Mouse (Mus musculus): ENCODE measurements at regions not wholly inside any gene's neighbourhood (a gene's known extent, or its start where the extent isn't known, plus 50 kb on each side); places are given as distances from the start of the nearest gene placed in this dataset.

GRCm38 (mm10) chr2:172793991-172794390 lies 146.1 kb downstream of the Bmp7 start:
- no peak for TF ChIP-seq CTCF (IDR thresholded peaks at IDR 0.05)
- H3K4me2 ChIP-seq (ENCODE audit: low read depth, low read length, poor library complexity, severe bottlenecking): no peak overlapping the region
- H3K27me3 ChIP-seq (ENCODE audit: insufficient read depth, low read length): peaks cover 9% of the 10 kb centered on the region; the same call in 1 of the 2 replicates
- no peak overlapping the region for H3K27ac ChIP-seq (ENCODE audit: low read depth, low read length)
- no peaks in the 10 kb centered on the region for H3K9me3 ChIP-seq (ENCODE audit: low read length)
- no peaks in the 10 kb centered on the region for H3K36me3 ChIP-seq (ENCODE audit: insufficient read depth, low read length)
- no peak for DNase-seq (ENCODE audit: low spot score)
- H3K4me3 ChIP-seq (ENCODE audit: low read depth, low read length): no peak overlapping the region
- no peak overlapping the region for H3K9ac ChIP-seq (replicated peaks; ENCODE audit: low read length, poor library complexity, severe bottlenecking)
- H3K4me1 ChIP-seq (ENCODE audit: insufficient read depth, low read length): no peaks in the 10 kb centered on the region
- no peak for ATAC-seq (ENCODE audit: low FRiP score)
- WGBS: 78% methylated on average over 8 of the region's 8 CpGs

- DNase-seq (ENCODE audit: low spot score): no peak
- Histone ChIP-seq H3K36me3 (ENCODE audit: insufficient read depth, low read length) (no peaks in the 10 kb centered on the region), H3K4me1 (ENCODE audit: insufficient read depth, low read length) (no peaks in the 10 kb centered on the region), H3K9me3 (ENCODE audit: low read length) (no peaks in the 10 kb centered on the region), H3K27me3 (ENCODE audit: insufficient read depth, low read length) (peaks cover 3% of the 10 kb centered on the region; the same call in 1 of the 2 replicates), H3K4me2 (ENCODE audit: low read depth, low read length, poor library complexity, severe bottlenecking) (no peak overlapping the region), H3K4me3 (ENCODE audit: low read depth, low read length) (no peak overlapping the region), H3K9ac (replicated peaks; ENCODE audit: low read length, poor library complexity, severe bottlenecking) (no peak overlapping the region), H3K27ac (ENCODE audit: low read depth, low read length) (no peak overlapping the region)
- 80% methylated on average over 10 of the region's 10 CpGs for WGBS
- TF ChIP-seq CTCF (IDR thresholded peaks at IDR 0.05): no peak
- no peak for ATAC-seq (ENCODE audit: low FRiP score)
These were observed 145.3 kb downstream of the Bmp7 start for GRCm38 (mm10) chr2:172794771-172795170.

DNA sequence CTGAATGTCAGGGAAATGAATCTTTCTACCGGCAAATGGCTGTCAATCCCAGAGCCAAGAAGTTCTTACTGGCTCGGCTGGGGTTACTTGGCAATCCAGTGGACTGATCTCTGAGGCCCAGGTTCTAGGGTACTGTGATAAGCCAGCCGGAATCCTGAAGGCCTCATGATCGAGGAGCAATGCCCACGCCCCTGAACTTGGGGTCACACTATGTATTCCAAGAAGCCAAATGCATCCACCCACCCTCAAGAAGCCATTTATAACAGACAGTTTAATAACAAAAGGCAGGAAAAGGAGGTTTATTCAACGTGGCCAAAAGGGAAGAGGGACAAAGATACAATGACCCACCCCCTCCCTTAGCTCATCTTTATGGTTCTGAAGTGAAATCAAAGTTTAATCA lies 144.0 kb downstream of the Bmp7 start:
- no peak overlapping the region for H3K27ac ChIP-seq (ENCODE audit: low read depth, low read length)
- 75% methylated on average over 6 of the region's 6 CpGs for WGBS
- H3K9ac ChIP-seq (replicated peaks; ENCODE audit: low read length, poor library complexity, severe bottlenecking): no peak overlapping the region
- H3K4me3 ChIP-seq (ENCODE audit: low read depth, low read length): no peak overlapping the region
- DNase-seq (ENCODE audit: low spot score): no peak
- no peaks in the 10 kb centered on the region for H3K9me3 ChIP-seq (ENCODE audit: low read length)
- no peak overlapping the region for H3K4me2 ChIP-seq (ENCODE audit: low read depth, low read length, poor library complexity, severe bottlenecking)
- no peak for ATAC-seq (ENCODE audit: low FRiP score)
- no peak for TF ChIP-seq CTCF (IDR thresholded peaks at IDR 0.05)
- no peaks in the 10 kb centered on the region for H3K4me1 ChIP-seq (ENCODE audit: insufficient read depth, low read length)
- no peaks in the 10 kb centered on the region for H3K36me3 ChIP-seq (ENCODE audit: insufficient read depth, low read length)
- H3K27me3 ChIP-seq (ENCODE audit: insufficient read depth, low read length): 0 out of 2 replicates have a peak, but pooled peaks cover 5% of the 10 kb centered on the region

DNA sequence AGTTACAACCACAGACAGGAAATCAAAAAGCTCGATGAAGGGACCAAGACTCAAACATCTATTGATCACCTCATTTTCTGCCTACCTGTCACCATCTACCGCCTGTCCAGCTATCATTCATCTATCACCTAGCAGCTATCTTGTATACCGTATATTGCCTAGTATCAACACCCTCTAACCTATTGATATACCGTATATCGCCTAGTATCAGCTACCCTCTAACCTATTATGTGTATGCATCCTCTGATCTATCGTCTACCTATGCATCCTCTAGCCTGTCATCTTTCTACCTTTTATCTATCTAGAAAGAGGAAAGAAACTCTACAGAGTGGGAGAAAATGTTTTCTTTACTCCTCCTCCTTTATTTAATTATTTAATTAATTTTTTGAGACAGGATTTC lies 143.2 kb downstream of the Bmp7 start:
- no peaks in the 10 kb centered on the region for H3K36me3 ChIP-seq (ENCODE audit: insufficient read depth, low read length)
- no peak for TF ChIP-seq CTCF (IDR thresholded peaks at IDR 0.05)
- H3K4me1 ChIP-seq (ENCODE audit: insufficient read depth, low read length): no peaks in the 10 kb centered on the region
- H3K4me2 ChIP-seq (ENCODE audit: low read depth, low read length, poor library complexity, severe bottlenecking): no peak overlapping the region
- 38% methylated on average over 6 of the region's 6 CpGs for WGBS
- ATAC-seq (ENCODE audit: low FRiP score) (no peak), DNase-seq (ENCODE audit: low spot score) (no peak)
- no peak overlapping the region for H3K9ac ChIP-seq (replicated peaks; ENCODE audit: low read length, poor library complexity, severe bottlenecking)
- no peak overlapping the region for H3K4me3 ChIP-seq (ENCODE audit: low read depth, low read length)
- H3K27ac ChIP-seq (ENCODE audit: low read depth, low read length): no peak overlapping the region
- H3K9me3 ChIP-seq (ENCODE audit: low read length): no peaks in the 10 kb centered on the region
- 0 out of 2 replicates have a peak, but pooled peaks cover 5% of the 10 kb centered on the region for H3K27me3 ChIP-seq (ENCODE audit: insufficient read depth, low read length)

- ATAC-seq (ENCODE audit: low FRiP score): no peak
- TF ChIP-seq CTCF (IDR thresholded peaks at IDR 0.05): no peak
These were observed 140.2 kb downstream of the Bmp7 start for GRCm38 (mm10) chr2:172799951-172800350.

GRCm38 (mm10) chr2:172800801-172801200 lies 139.3 kb downstream of the Bmp7 start:
- no peak overlapping the region for H3K4me2 ChIP-seq (ENCODE audit: low read depth, low read length, poor library complexity, severe bottlenecking)
- H3K4me1 ChIP-seq (ENCODE audit: insufficient read depth, low read length): no peaks in the 10 kb centered on the region
- H3K36me3 ChIP-seq (ENCODE audit: insufficient read depth, low read length): no peaks in the 10 kb centered on the region
- ATAC-seq (ENCODE audit: low FRiP score) (no peak), DNase-seq (ENCODE audit: low spot score) (no peak)
- H3K27me3 ChIP-seq (ENCODE audit: insufficient read depth, low read length): 0 out of 2 replicates have a peak, but pooled peaks cover 5% of the 10 kb centered on the region
- TF ChIP-seq CTCF (IDR thresholded peaks at IDR 0.05): no peak
- no peak overlapping the region for H3K4me3 ChIP-seq (ENCODE audit: low read depth, low read length)
- H3K9me3 ChIP-seq (ENCODE audit: low read length): no peaks in the 10 kb centered on the region
- WGBS: 58% methylated on average over 9 of the region's 9 CpGs
- H3K9ac ChIP-seq (replicated peaks; ENCODE audit: low read length, poor library complexity, severe bottlenecking): no peak overlapping the region
- no peak overlapping the region for H3K27ac ChIP-seq (ENCODE audit: low read depth, low read length)

More at GRCm38 (mm10) chr2:172799951-172800350, 140.2 kb downstream of the Bmp7 start:
- Histone ChIP-seq H3K36me3 (ENCODE audit: insufficient read depth, low read length) (no peaks in the 10 kb centered on the region), H3K9me3 (ENCODE audit: low read length) (no peaks in the 10 kb centered on the region), H3K4me1 (ENCODE audit: insufficient read depth, low read length) (no peaks in the 10 kb centered on the region), H3K4me2 (ENCODE audit: low read depth, low read length, poor library complexity, severe bottlenecking) (no peak overlapping the region), H3K4me3 (ENCODE audit: low read depth, low read length) (no peak overlapping the region), H3K27me3 (ENCODE audit: insufficient read depth, low read length) (0 out of 2 replicates have a peak, but pooled peaks cover 5% of the 10 kb centered on the region), H3K27ac (ENCODE audit: low read depth, low read length) (no peak overlapping the region), H3K9ac (replicated peaks; ENCODE audit: low read length, poor library complexity, severe bottlenecking) (no peak overlapping the region)
- WGBS: 20% methylated on average over 10 of the region's 10 CpGs
- DNase-seq (ENCODE audit: low spot score): no peak

All from midbrain, postnatal 0 days (tissue).